Mouse (Mus musculus): ENCODE results near the gene Gm10271.

DNA sequence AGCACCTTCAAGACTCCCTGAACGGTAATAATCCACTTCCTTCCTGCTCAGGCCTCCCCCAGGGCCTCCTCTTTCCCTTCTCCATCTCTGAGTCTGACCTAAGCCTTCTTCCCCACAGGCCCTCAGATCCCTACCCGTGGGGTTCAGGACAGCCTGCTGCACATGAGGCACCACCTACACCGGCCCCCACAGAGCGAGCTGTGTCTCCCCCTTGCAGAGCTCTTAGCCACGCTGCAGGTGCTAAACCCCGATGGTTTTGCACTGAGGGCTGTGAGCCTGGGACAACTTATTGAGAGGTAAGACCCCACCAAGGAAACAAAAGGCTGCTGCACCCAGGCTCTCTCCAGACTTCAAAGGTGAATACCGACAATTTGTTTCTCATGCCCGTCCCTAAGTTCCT lies 55.8 kb downstream of the Gm10271 start:
- TF ChIP-seq CTCF (conservative IDR thresholded peaks at IDR 0.05; ENCODE audit: insufficient read depth, insufficient read length, low read depth, low read length), result no peak
- no peak for TF ChIP-seq POLR2A (IDR thresholded peaks at IDR 0.05; ENCODE audit: low read depth, low read length)
